ENCODE assay signal across 11 mouse cellular contexts in the genomic region with DNA sequence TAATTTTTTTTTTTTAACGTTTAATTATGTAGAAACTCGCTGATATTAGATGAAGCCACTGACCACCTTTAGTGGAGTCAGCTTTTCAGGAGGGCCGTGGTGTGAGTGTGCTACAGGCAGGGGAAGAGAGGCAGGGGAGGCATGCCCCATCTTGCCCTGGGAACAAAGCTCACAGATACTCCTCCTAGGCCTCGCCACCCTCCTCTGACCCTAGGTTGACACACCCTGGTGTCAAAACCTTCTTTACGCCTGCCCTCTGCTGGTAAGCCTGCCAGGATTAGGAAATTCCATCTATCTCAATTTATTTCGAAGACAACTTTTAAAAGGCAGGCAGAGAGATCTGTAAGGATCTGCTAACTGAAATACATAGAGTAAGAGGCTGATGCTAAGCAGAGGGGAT.
DNase-seq lines count a peak whose midpoint lies in the region; ATAC-seq lines count a peak whose summit lies in the region.
"Had no signal": no experiment of that assay in that cellular context is flagged by ENCODE, and none has a peak within 500 bp of the region (broad histone marks: within the 10 kb centered on the region; RNA-seq: fewer than 3 reads in every experiment).

No protein-coding gene starts in this region.

- H3K4me3 ChIP-seq in forebrain, embryonic 11.5 days (ENCODE audit: low read depth, low read length) = no peak overlapping the region
- H3K4me3 ChIP-seq in forebrain, embryonic 14.5 days (ENCODE audit: low read depth, low read length) = no peak overlapping the region
- no peak overlapping the region for H3K4me3 ChIP-seq in forebrain, embryonic 13.5 days
- H3K4me3 ChIP-seq: heart, embryonic 12.5 days had no signal

- 48% methylated on average over 6 of the region's 6 CpGs for WGBS in forebrain, embryonic 11.5 days
- WGBS in forebrain, embryonic 14.5 days = 54% methylated on average over 6 of the region's 6 CpGs
- WGBS in forebrain, embryonic 13.5 days = 51% methylated on average over 6 of the region's 6 CpGs

- no peak overlapping the region for H3K9ac ChIP-seq in forebrain, embryonic 11.5 days (ENCODE audit: low read length)
- H3K9ac ChIP-seq in forebrain, embryonic 14.5 days (ENCODE audit: low read length) = no peak overlapping the region
- no peak overlapping the region for H3K9ac ChIP-seq in forebrain, embryonic 13.5 days
- H3K9ac ChIP-seq: heart, embryonic 12.5 days had no signal

- no peaks in the 10 kb centered on the region for H3K27me3 ChIP-seq in forebrain, embryonic 11.5 days (ENCODE audit: control insufficient read depth, insufficient read depth, low read length)
- no peaks in the 10 kb centered on the region for H3K27me3 ChIP-seq in forebrain, embryonic 14.5 days (replicated peaks; ENCODE audit: control insufficient read depth, insufficient read depth, low read length)
- H3K27me3 ChIP-seq in forebrain, embryonic 13.5 days = 0 out of 2 replicates have a peak, but pooled peaks cover 8% of the 10 kb centered on the region
- H3K27me3 ChIP-seq: heart, embryonic 12.5 days had no signal

- DNase-seq in forebrain, embryonic 11.5 days (ENCODE audit: low spot score) = peak; percentile 55
- no peak for DNase-seq in forebrain, embryonic 14.5 days (ENCODE audit: low spot score)
- peak; percentile 55 to 60 for DNase-seq in lung, adult 18-20 months
- no peak for DNase-seq in lung, postnatal 4 days
- peak; percentile 49 for DNase-seq in ZHBTc4 (ENCODE audit: low read depth, low spot score)
- DNase-seq in lung, postnatal 36 days = peak; percentile 74
- no peak for DNase-seq in cerebellum, adult 11-12 months
- DNase-seq: thymus, adult 18-20 months had no signal

- H3K27ac ChIP-seq in forebrain, embryonic 11.5 days (ENCODE audit: low read depth, low read length) = no peak overlapping the region
- no peak overlapping the region for H3K27ac ChIP-seq in forebrain, embryonic 14.5 days (ENCODE audit: low read depth, low read length)
- no peak overlapping the region for H3K27ac ChIP-seq in forebrain, embryonic 13.5 days
- H3K27ac ChIP-seq: macrophage had no signal

- H3K36me3 ChIP-seq in forebrain, embryonic 11.5 days (ENCODE audit: control insufficient read depth, insufficient read depth, low read length) = no peaks in the 10 kb centered on the region
- H3K36me3 ChIP-seq in forebrain, embryonic 14.5 days (ENCODE audit: control insufficient read depth, insufficient read depth, low read length) = no peaks in the 10 kb centered on the region
- no peaks in the 10 kb centered on the region for H3K36me3 ChIP-seq in forebrain, embryonic 13.5 days (ENCODE audit: poor library complexity, severe bottlenecking)
- H3K36me3 ChIP-seq: heart, embryonic 12.5 days had no signal

- H3K9me3 ChIP-seq in forebrain, embryonic 11.5 days (ENCODE audit: control insufficient read depth, low read length) = no peaks in the 10 kb centered on the region
- no peaks in the 10 kb centered on the region for H3K9me3 ChIP-seq in forebrain, embryonic 14.5 days (replicated peaks; ENCODE audit: control insufficient read depth, low read length)
- H3K9me3 ChIP-seq in forebrain, embryonic 13.5 days (replicated peaks) = no peaks in the 10 kb centered on the region

- H3K4me1 ChIP-seq in forebrain, embryonic 11.5 days (replicated peaks; ENCODE audit: control insufficient read depth, insufficient read depth, low read length) = peaks cover 10% of the 10 kb centered on the region; the same call in 1 of the 2 replicates
- H3K4me1 ChIP-seq in forebrain, embryonic 14.5 days (ENCODE audit: control insufficient read depth, insufficient read depth, low read length) = peaks cover 3% of the 10 kb centered on the region; the same call in 1 of the 2 replicates
- peaks cover 6% of the 10 kb centered on the region for H3K4me1 ChIP-seq in forebrain, embryonic 13.5 days

- H3K4me2 ChIP-seq in forebrain, embryonic 11.5 days (ENCODE audit: low read depth, low read length, severe bottlenecking) = no peak overlapping the region
- H3K4me2 ChIP-seq in forebrain, embryonic 14.5 days (ENCODE audit: low read length) = no peak overlapping the region
- no peak overlapping the region for H3K4me2 ChIP-seq in forebrain, embryonic 13.5 days
- H3K4me2 ChIP-seq: heart, embryonic 12.5 days had no signal

- ATAC-seq in forebrain, embryonic 11.5 days (replicated peaks; ENCODE audit: low FRiP score) = no peak
- ATAC-seq in forebrain, embryonic 14.5 days = no peak
- no peak for ATAC-seq in forebrain, embryonic 13.5 days

Comparison
In these comparisons a context has a peak if more than half of its experiments do, and no peak if none do; other contexts are left out.
1. DNase-seq: peak in forebrain, embryonic 11.5 days (single experiment), lung, adult 18-20 months (2 of 2), ZHBTc4 (single experiment) and lung, postnatal 36 days (single experiment); none in forebrain, embryonic 14.5 days (single experiment), lung, postnatal 4 days (0 of 2) and cerebellum, adult 11-12 months (single experiment).